Mouse (Mus musculus) ES-E14 (cell line): ENCODE data around the gene Gpr183.

Experiments used
- CHD2 ChIP-seq: IDR thresholded peaks from 2 replicates; pipeline ENCODE4 v1.6.1; 2014; ENCODE audit warnings: mild to moderate bottlenecking, low read depth, low read length, inconsistent platforms
- ZNF384 ChIP-seq: IDR thresholded peaks from 2 replicates; pipeline ENCODE4 v1.6.1; 2012; ENCODE audit warnings: low read depth, low read length, inconsistent platforms

DNA sequence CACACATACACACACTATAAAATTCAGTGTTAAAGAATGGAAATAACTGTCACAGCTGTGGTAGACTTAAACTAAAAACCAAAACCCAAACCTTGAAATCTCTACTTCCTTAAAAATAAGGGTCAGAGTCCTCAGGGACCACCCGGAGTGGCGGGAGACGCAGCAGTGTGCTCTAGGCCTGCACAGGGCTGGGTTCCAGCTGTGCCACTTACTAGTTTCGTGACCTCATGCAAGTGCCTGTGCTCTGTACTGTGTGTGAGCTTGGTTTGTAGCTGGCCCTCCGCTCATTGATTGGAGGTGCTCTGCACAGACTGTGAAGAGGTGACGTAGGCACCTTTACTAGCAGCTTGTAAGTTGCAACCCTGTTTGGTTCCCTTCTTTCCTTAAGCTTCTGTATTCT, 55.1 kb downstream of the Gpr183 start:
- TF ChIP-seq CHD2: no peak
- no peak for TF ChIP-seq ZNF384
